Mouse (Mus musculus) cerebellum, postnatal 14 days (tissue): ENCODE measurements around the gene Fer1l4.
A peak's percentile ranks its signal among the peaks of the same experiment; 100 is the strongest.

ENCODE experiments used
- DNase-seq, 2 experiments: peaks; one replicate each; pipeline ENCODE4 v3.0.0; 2021; ENCODE audit warnings: mixed read lengths in 2 of 2

Gene Fer1l4

DNA sequence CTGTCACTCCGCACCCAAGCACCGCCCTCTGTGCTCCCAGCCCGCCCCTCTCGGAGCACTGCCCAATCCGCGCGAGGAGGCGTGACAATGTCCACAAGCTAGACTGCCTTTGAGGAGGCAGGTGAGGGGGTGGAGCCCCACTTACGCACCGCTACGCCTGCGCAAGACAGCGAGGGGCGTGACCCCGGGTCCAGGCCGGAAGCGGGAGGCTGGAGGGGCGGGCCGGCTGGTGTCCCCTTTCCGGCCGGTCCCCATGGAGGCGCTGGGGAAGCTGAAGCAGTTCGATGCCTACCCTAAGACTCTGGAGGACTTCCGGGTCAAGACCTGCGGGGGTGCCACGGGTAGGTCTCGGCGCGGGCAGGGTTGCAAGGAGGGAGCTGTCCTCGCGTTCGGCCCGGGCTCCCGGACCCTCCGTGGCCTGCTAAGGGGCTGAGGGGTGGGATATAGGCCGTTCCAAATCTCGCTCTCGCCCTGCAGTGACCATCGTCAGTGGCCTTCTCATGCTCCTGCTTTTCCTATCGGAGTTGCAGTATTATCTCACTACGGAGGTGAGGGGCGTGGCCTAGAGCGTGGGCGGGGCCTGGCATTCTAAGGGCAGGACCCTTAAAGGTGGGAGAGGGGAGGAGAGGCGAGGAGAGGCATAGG is 44.7 kb downstream of the Fer1l4 start, which contains the start of the genes 6430550D23Rik and Ergic3:
Gene 6430550D23Rik (minus strand): TSS at position 90 of the 645 bp plus-strand sequence.
Gene Ergic3 (plus strand): TSS at position 158 of the 645 bp plus-strand sequence.
- DNase-seq = peak; percentile 98 to 99

DNA sequence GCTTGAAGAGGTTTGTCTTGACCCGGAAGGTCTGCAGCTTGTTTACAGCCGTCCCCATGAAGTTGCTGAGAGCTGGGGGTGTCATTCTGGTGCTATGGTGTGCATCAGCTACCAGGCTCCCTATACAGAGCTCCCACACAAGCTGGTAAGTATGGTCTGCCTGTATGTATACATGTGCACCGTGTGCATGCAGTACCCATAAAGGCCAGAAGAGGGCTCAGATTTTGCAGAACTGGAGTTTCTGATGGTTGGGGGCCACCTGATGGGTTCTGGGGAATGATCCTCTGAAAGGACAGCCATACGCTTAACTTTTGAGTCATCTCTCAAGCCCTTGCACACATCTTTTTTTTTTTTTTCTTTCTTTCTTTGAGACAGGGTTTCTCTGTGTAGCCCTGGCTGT is 47.4 kb downstream of the Fer1l4 start:
- DNase-seq = peak in 1 of 2 experiments; percentile 58

DNA sequence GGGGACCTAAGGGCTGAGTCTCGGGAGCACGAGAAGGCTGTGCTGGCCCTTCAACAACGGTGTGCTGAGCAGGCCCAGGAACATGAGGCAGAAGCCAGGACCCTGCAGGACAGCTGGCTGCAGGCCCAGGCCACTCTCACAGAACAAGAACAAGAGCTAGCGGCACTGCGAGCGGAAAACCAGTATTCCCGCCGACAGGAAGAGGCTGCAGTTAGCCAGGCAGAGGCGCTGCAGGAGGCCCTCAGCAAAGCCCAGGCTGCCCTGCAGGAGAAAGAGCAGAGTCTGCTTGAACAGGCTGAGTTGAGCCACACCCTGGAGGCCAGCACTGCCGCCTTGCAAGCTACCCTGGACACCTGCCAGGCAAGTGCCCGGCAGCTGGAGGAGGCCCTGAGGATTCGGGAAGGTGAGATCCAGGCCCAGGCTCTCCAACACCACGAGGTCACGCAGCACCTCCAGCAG is 60.9 kb downstream of the Fer1l4 start:
- peak; percentile 98 to 99 for DNase-seq

DNA sequence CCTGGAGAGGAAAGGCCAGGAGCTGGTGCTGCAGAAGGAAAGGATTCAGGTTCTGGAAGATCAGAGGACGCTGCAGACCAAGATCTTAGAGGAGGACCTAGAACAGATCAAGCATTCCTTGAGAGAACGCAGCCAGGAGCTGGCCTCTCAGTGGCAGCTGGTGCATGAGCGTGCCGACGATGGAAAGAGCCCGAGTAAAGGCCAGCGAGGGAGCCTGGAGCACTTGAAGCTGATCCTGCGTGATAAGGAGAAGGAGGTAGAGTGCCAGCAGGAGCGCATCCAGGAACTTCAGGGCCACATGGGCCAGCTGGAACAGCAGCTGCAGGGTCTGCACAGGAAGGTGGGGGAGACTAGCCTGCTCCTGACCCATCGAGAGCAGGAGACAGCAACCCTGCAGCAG is 61.6 kb downstream of the Fer1l4 start:
- DNase-seq = peak; percentile 59 to 69

DNA sequence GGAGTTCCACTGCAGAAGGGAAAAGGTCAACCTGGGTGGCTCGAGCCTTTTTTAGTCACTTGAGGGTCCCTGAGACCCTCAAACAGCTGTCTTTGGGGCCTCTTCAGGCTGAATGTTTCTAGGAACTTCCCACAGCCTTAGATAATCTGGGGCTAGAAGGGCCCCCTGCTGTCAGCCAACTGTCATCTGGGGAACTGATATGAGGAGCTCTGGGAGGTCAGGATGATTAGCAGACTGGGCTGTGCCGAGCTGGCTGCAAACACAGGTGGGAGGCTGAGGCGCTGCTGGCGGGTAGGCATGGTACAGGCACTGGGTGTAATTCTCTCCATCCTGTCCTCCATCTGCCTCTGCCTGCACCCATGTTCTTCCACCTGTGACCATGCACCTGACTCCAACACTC is 63.7 kb downstream of the Fer1l4 start:
- DNase-seq = peak; percentile 67 to 71

DNA sequence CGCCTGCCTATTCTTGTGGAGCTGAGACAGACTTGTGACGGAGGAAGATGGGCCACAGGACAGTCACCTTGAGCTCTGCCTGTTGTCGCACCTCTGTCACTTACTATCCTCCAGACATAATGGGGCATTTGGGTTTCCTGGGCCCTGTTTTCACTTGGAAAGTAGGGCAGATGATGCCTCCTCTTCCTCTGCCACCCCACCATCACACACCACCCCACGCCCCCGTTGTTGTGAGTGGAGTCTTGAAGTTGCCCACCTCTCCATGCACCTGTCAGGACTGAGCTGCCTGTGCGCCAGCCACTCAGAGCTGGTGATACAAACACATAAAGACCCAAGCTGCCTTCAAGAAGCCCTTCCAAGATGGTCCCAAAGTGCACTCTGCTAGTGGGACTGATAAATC is 65.6 kb downstream of the Fer1l4 start:
- no peak for DNase-seq

DNA sequence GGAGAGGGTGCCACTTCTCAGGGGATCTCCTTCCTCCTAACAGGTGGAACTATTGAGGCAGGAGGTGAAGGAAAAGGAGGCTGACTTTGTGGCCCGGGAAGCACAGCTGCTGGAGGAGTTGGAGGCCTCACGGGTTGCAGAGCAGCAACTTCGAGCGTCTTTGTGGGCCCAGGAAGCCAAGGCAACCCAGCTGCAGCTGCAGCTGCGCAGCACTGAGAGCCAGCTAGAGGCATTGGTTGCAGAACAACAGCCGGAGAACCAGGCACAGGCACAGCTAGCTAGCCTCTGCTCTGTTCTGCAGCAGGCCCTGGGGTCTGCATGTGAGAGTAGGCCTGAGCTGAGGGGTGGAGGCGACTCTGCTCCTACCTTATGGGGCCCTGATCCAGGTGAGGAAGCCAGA is 67.0 kb downstream of the Fer1l4 start:
- DNase-seq = no peak

DNA sequence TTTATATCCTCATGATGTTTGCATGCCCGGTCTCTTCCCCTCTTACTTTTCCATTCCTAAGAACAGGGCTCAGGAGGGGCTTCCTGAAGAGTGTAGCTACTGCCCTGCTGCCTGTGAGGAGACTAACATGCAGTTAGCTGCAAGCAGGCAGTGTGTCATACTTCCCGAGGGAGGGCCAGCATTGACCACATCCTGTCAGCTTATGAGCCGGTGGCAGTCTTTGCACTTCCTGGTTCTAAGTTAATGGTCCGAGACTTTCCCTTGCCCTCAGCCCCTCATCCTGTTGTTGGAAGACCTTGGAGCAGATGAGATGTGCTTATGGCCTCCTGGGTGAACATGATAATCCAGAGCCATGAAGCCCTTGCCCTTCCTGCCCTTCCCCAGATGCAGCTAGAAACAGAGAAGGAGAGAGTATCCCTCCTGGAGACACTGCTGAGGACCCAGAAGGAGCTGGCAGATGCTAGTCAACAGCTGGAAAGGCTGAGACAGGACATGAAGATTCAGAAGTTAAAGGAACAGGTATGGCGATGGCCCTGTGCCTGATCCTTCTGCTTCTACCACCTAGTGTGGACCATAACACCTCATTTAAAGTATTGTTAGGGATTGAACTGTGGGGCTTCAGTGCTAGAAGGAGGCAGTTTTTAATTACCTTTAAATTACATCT is 73.3 kb downstream of the Fer1l4 start:
- DNase-seq = no peak

DNA sequence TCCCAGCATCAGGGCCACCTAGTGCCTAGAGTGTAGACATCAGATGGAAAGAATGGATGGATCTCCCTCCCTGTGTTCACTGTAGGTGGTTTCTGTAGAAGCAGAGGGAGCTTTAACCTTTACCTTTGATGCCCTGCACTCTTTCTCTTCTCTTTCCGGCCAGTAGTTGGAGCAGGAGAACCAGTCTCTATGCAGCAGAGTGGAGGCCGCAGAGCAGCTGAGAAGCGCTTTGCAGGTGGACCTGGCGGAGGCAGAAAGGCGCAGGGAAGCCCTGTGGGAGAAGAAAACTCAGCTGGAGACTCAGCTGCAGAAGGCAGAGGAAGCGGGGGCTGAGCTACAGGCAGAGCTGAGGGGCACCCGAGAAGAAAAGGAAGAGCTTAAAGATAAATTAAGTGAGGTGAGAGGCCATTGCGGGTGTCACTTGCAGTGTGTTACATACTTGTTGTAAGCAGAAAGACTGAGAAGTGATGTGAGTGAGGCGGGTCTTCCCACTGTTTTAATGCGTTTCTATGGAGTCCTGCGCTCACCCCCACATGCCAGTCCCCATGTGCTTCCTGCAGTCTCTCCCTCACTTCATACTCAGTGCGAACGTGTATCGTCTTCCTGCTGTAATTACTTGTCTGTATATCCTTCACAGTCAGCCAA is 78.5 kb downstream of the Fer1l4 start:
- no peak for DNase-seq

DNA sequence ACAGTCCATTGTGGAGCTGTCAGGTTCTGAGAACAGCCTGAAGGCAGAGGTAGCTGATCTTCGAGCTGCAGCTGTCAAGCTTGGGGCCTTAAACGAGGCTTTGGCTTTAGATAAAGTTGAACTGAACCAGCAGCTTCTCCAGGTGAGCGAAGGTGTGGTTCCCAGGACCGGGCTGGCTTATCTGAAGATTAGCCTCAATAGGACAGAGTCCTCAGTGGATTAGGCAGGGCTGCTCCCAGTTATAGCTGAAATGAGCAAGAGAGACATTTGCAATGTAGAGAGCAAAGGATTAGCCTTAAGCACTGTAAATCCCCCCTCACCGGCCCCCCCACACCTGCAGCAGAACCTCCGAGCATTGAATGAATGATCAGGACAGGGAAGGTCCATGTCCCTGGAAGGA is 79.4 kb downstream of the Fer1l4 start:
- no peak for DNase-seq
